Mouse (Mus musculus) frontal cortex, postnatal 14 days (tissue): ENCODE data around the gene Ifnlr1.
"Not testable (repeated sequence)": the region's sequence is repeated elsewhere in the genome, so short reads cannot be mapped to it uniquely, and the experiment has no call there.

ENCODE experiments used
- DNase-seq, 2 experiments: peaks; one replicate each; pipeline ENCODE4 v3.0.0; 2022; ENCODE audit warnings: low spot score in 2 of 2

Gene Ifnlr1

GRCm38 (mm10) chr4:135684731-135685130 is 1.4 kb upstream of the Ifnlr1 start:
- no peak for DNase-seq

GRCm38 (mm10) chr4:135686568-135686953 is 474 bp downstream of the Ifnlr1 start:
- no peak for DNase-seq

GRCm38 (mm10) chr4:135689797-135690196 is 3.7 kb downstream of the Ifnlr1 start:
- no peak for DNase-seq

GRCm38 (mm10) chr4:135690241-135690640 is 4.2 kb downstream of the Ifnlr1 start:
- no peak for DNase-seq

GRCm38 (mm10) chr4:135692916-135693315 is 6.8 kb downstream of the Ifnlr1 start:
- DNase-seq: no peak

GRCm38 (mm10) chr4:135698498-135698897 is 12.4 kb downstream of the Ifnlr1 start:
- DNase-seq: no peak

GRCm38 (mm10) chr4:135703497-135703896 is 17.4 kb downstream of the Ifnlr1 start:
- no peak for DNase-seq

GRCm38 (mm10) chr4:135704016-135704415 is 17.9 kb downstream of the Ifnlr1 start:
- DNase-seq: no peak

- no peak for DNase-seq
These were observed 20.0 kb downstream of the Ifnlr1 start for GRCm38 (mm10) chr4:135706045-135706444.

- DNase-seq: peak; percentile 21 to 57
These were observed 23.0 kb downstream of the Ifnlr1 start for GRCm38 (mm10) chr4:135709072-135709564.

- no peak for DNase-seq
These were observed 23.5 kb downstream of the Ifnlr1 start for GRCm38 (mm10) chr4:135709621-135710020.

GRCm38 (mm10) chr4:135710392-135710791 is 24.3 kb downstream of the Ifnlr1 start:
- DNase-seq: no peak

GRCm38 (mm10) chr4:135714776-135715175 is 28.7 kb downstream of the Ifnlr1 start:
- no peak for DNase-seq

- DNase-seq: not testable (repeated sequence)
These were observed 30.4 kb downstream of the Ifnlr1 start for GRCm38 (mm10) chr4:135716438-135716837.

- DNase-seq: no peak
These were observed 36.6 kb downstream of the Ifnlr1 start for GRCm38 (mm10) chr4:135722540-135723290.

- DNase-seq: no peak
These were observed 40.3 kb downstream of the Ifnlr1 start for GRCm38 (mm10) chr4:135726416-135726815.

GRCm38 (mm10) chr4:135727817-135728216 is 41.7 kb downstream of the Ifnlr1 start, which contains the start of gene Il22ra1:
TSS of gene Il22ra1 (plus strand) at chr4:135728172.
- DNase-seq: no peak

- no peak for DNase-seq
These were observed 44.1 kb downstream of the Ifnlr1 start for GRCm38 (mm10) chr4:135730204-135730603.

- no peak for DNase-seq
These were observed 44.9 kb downstream of the Ifnlr1 start for GRCm38 (mm10) chr4:135730951-135731350.

GRCm38 (mm10) chr4:135733901-135734300 is 47.8 kb downstream of the Ifnlr1 start:
- peak in 1 of 2 experiments; percentile 21 for DNase-seq

GRCm38 (mm10) chr4:135736903-135737302 is 50.8 kb downstream of the Ifnlr1 start:
- no peak for DNase-seq

- DNase-seq: no peak
These were observed 52.1 kb downstream of the Ifnlr1 start for GRCm38 (mm10) chr4:135738237-135738636.

GRCm38 (mm10) chr4:135739148-135739547 is 53.1 kb downstream of the Ifnlr1 start:
- DNase-seq: no peak

GRCm38 (mm10) chr4:135739672-135740071 is 53.6 kb downstream of the Ifnlr1 start:
- no peak for DNase-seq
